Mouse (Mus musculus) lung, postnatal 0 days (tissue): ENCODE measurements around the gene Arhgap18. TPM values are rescaled to one million over a fixed set of nuclear protein-coding genes. Genes with fewer than 3 reads are reported as not detected.

ENCODE experiments used
- ATAC-seq: fragments of 200-750 bp; cut with Nextera tagmentation; 2 replicates; pipeline ENCODE4 v1.8.0; 2017; ENCODE audit warnings: moderate library complexity
- DNase-seq: peaks from one replicate; pipeline ENCODE4 v3.0.0-alpha.2; 2016; ENCODE audit warnings: low spot score
- H3K27ac ChIP-seq: fragments of 300-500 bp; sonication (generic); 2 replicates; pipeline ENCODE4 v1.5.1; 2014; ENCODE audit warnings: antibody characterized with exemption, mild to moderate bottlenecking, low read length, mixed read lengths
- H3K27me3 ChIP-seq: fragments of 300-500 bp; sonication (generic); replicated peaks from 2 replicates; pipeline ENCODE4 v1.6.1; 2014; ENCODE audit warnings: low read length, mixed read lengths; ENCODE audit not compliant: insufficient read depth
- H3K36me3 ChIP-seq: fragments of 300-500 bp; sonication (generic); 2 replicates; pipeline ENCODE4 v1.6.1; 2014; ENCODE audit warnings: low read length, mixed read lengths; ENCODE audit not compliant: insufficient read depth
- H3K4me1 ChIP-seq: fragments of 300-500 bp; sonication (generic); 2 replicates; pipeline ENCODE4 v1.6.1; 2014; ENCODE audit warnings: antibody characterized with exemption, low read depth, low read length, mixed read lengths; ENCODE audit not compliant: insufficient read depth
- H3K4me2 ChIP-seq: fragments of 300-500 bp; sonication (generic); replicated peaks from 2 replicates; pipeline ENCODE4 v1.6.1; 2014; ENCODE audit warnings: low read depth, mild to moderate bottlenecking, low read length, moderate library complexity, mixed read lengths
- H3K4me3 ChIP-seq: fragments of 300-500 bp; sonication (generic); 2 replicates; pipeline ENCODE4 v1.5.1; 2014; ENCODE audit warnings: low read depth, low read length
- H3K9ac ChIP-seq: fragments of 300-500 bp; sonication (generic); replicated peaks from 2 replicates; pipeline ENCODE4 v1.6.1; 2014; ENCODE audit warnings: low read depth, mild to moderate bottlenecking
- H3K9me3 ChIP-seq: fragments of 300-500 bp; sonication (generic); 2 replicates; pipeline ENCODE4 v1.6.1; 2016; ENCODE audit warnings: low read length, mixed read lengths
- CTCF ChIP-seq: IDR thresholded peaks from 2 replicates; pipeline ENCODE4 v1.5.1; 2016; ENCODE audit warnings: antibody characterized with exemption, mild to moderate bottlenecking
- EP300 ChIP-seq: IDR thresholded peaks from 2 replicates; pipeline ENCODE4 v1.6.1; 2016; ENCODE audit warnings: antibody characterized with exemption, mild to moderate bottlenecking, control low read depth
- WGBS: fragments of 180-500 bp; shearing (Covaris S2); extraction: QIAGEN DNeasy Blood & Tissue Kit; methylation state at CpG from one replicate; pipeline ENCODE4 v1.1.7; 2014; 5-methylcytosine and 5-hydroxymethylcytosine counted together
- polyA plus RNA-seq: library from polyadenylated mRNA; unstranded; fragments of >200 nt; fragmentation: Nextera tagmentation; extraction: Ambion mirVana; gene quantifications from 2 replicates; pipeline ENCODE4 v1.2.1, GENCODE M21; 2015

Arhgap18 gene
- polyA plus RNA-seq, 1 experiment from 2014 or later = 28.6 TPM

DNA sequence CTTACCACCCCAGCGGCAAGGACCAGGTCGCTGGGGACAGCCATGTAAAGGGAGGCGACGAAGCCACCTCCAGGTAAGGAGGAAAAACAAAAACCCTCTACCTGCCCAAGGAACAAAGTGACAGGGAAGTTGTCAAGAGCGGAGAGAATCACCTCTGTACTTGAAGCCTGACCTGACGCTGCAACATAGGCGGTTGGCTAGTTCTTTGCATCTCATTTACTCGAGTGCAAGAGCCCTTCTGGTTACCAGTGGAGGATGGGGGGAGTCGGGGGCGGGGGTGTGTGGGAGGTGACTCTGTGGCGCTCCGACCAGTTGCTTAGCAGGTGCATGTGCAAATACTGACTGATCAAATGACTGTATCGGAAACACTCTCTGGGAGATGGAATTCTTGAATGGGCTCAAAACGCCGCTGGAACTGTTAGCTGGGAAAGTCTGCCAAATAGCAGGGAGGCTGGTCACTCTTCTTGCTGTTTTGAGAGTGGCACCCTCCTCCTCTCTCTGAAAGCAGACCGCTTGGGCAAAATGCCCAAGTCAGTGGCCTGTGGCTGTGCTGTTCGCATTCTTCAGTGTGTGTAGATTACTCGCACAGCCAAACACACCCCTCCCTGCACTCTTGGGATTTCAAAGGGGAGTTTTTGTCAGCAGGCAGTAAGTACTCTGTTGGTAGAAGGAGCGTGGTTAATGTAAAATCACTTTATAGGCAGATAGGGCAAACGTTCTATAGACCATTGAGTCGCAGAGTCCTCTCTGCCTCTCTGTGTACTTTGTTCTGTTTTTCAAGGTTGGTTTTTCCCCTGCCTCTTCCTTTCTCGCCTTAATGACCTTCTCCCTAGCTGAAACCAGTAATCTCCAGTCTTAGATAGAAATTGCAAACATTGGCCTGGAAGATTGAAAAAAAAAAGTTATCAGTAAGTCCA lies 19.7 kb downstream of the Arhgap18 start:
- ATAC-seq = peak; percentile 88

DNA sequence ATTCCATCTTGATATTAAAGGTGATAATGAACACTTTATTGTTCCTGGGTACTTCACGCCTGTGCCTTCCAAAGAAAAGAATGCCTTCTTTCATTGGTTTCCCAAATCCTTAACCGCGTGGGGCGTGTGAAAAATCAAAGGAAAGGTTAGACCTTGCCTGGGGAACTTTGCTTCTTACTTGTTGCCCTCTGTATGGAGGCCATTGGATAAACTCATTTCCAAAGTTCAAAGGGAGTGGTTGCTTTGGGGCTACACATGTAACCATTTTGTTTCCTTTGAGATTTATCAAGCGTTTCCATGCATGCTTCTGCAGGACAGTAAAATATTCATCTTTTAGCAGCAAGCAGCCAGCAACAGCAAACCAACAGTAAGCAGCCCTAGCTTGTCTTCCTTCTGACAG lies 20.3 kb downstream of the Arhgap18 start:
- TF ChIP-seq EP300 (no peak), CTCF (no peak)
- DNase-seq (no peak), ATAC-seq (no peak)
- Histone ChIP-seq H3K4me1 (peaks cover 16% of the 10 kb centered on the region; the same call in 1 of the 2 replicates), H3K4me3 (peak overlapping the region; percentile 51; the same call in 1 of the 2 replicates), H3K9ac (peak overlapping the region; percentile 44; the same call in 1 of the 2 replicates), H3K9me3 (no peaks in the 10 kb centered on the region), H3K4me2 (peak overlapping the region; percentile 67), H3K27ac (peak overlapping the region; percentile 94), H3K27me3 (no peaks in the 10 kb centered on the region), H3K36me3 (no peaks in the 10 kb centered on the region)
- WGBS = 20% methylated on average over 5 of the region's 5 CpGs

More for the DNA sequence above, 19.7 kb downstream of the Arhgap18 start:
- Histone ChIP-seq H3K4me3 (peak overlapping the region; percentile 51), H3K4me2 (peak overlapping the region; percentile 67), H3K4me1 (peaks cover 16% of the 10 kb centered on the region; the same call in 1 of the 2 replicates), H3K9ac (peak overlapping the region; percentile 44), H3K36me3 (no peaks in the 10 kb centered on the region), H3K27ac (peak overlapping the region; percentile 94), H3K9me3 (no peaks in the 10 kb centered on the region), H3K27me3 (no peaks in the 10 kb centered on the region)
- 2% methylated on average over 22 of the region's 22 CpGs for WGBS
- TF ChIP-seq EP300 (peak; percentile 27; the same call in 1 of the 2 replicates), CTCF (no peak)
- peak; percentile 93 for DNase-seq

DNA sequence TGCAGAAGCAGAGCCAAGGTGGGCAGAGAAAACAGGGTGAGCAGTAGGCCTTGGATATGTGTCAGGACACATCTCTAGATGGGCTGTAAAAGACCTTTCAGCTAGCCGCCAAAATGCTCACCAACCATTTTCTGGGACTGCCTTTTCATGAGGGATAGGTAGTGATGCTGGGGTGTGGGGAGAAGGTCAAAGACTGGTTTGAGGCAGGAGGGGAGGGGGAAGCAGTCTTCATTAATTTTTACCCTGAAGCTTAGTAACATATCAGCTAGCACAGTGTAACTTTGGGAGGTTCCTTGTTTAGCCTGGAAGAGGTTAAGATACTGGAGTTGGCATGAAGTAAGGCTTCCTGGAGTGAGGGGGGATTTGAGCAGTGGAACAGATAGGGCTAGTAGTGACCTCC lies 21.0 kb downstream of the Arhgap18 start:
- TF ChIP-seq EP300 (no peak), CTCF (no peak)
- Histone ChIP-seq H3K9ac (no peak overlapping the region), H3K4me2 (peak overlapping the region; percentile 67), H3K36me3 (no peaks in the 10 kb centered on the region), H3K4me1 (peaks cover 16% of the 10 kb centered on the region; the same call in 1 of the 2 replicates), H3K27ac (no peak overlapping the region; the same call in 1 of the 2 replicates), H3K4me3 (peak overlapping the region; percentile 51; the same call in 1 of the 2 replicates), H3K27me3 (no peaks in the 10 kb centered on the region), H3K9me3 (no peaks in the 10 kb centered on the region)
- 56% methylated on average over 1 of the region's 1 CpGs for WGBS
- no peak for ATAC-seq
- DNase-seq = no peak

DNA sequence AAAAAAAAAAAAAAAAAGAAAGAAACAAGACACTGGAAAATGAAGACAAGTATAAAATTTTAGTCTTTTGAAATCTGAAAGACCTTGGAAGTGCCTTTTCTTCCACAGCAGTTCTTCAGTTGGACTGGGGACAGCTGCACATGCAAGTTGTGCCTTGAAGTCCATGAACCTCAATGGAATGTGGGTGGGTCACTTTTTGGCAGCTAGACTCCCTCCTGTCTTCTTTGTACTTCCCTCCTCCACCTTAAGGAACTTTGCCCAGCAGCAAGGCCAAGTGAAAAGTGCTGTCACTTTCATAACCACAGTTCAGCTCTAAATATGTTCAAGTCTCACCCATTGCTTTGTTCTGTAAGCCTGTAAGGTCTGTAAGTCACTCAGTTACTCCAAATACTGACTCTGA lies 23.2 kb downstream of the Arhgap18 start:
- TF ChIP-seq CTCF (no peak), EP300 (no peak)
- Histone ChIP-seq H3K27ac (no peak overlapping the region), H3K36me3 (no peaks in the 10 kb centered on the region), H3K9ac (no peak overlapping the region), H3K4me3 (no peak overlapping the region), H3K9me3 (no peaks in the 10 kb centered on the region), H3K27me3 (no peaks in the 10 kb centered on the region), H3K4me2 (no peak overlapping the region), H3K4me1 (peaks cover 16% of the 10 kb centered on the region; the same call in 1 of the 2 replicates)
- no peak for ATAC-seq
- peak; percentile 29 for DNase-seq

DNA sequence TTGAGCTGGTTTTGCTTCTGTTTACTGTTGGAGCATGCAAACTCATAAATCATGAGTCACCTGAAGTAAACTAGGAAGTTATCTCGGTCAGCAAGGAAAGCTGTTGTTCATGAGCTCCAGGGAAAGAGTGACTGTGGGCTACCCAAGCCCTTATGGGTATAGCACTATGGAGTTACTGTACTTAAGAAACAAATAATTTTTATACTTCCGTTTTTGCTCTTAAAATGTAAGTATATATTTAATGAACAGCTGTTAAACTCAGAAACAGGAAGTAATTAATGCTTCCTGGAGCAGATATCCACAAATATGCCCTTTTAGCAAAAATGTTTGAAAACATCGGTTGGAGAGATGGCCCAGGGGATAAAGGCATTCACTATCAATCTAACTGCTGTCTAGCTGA lies 27.4 kb downstream of the Arhgap18 start:
- 0 out of 2 replicates have a peak overlapping the region, but pooled peaks have one; percentile 6 for H3K27ac ChIP-seq
- H3K27me3 ChIP-seq = no peaks in the 10 kb centered on the region
- DNase-seq = no peak
- TF ChIP-seq EP300 (no peak), CTCF (no peak)
- H3K9me3 ChIP-seq = no peaks in the 10 kb centered on the region
- H3K36me3 ChIP-seq = no peaks in the 10 kb centered on the region
- peaks cover 4% of the 10 kb centered on the region; the same call in 1 of the 2 replicates for H3K4me1 ChIP-seq
- no peak overlapping the region for H3K4me2 ChIP-seq
- ATAC-seq = no peak
- WGBS = 26% methylated on average over 3 of the region's 3 CpGs
- no peak overlapping the region for H3K9ac ChIP-seq
- H3K4me3 ChIP-seq = no peak overlapping the region

DNA sequence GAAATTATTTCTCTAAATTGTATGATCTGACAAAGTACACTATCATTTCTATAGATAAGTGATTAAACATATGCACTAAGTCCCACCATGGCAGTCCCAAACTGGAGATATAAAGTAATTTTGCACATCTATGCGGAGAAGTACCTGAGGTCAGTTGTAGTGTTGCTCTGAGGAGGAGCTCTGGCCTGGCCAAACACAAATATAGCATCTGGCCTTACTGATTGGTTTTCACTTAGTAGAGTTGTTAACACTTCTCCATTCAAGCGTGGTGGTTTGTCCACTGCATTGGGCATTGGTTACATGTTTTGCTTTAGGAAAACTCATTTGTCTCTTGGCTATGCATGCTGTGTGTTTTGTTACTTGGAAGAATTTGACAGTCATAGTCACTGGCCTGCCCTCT lies 36.5 kb downstream of the Arhgap18 start:
- ATAC-seq (no peak), DNase-seq (no peak)
- Histone ChIP-seq H3K27me3 (no peaks in the 10 kb centered on the region), H3K4me1 (no peaks in the 10 kb centered on the region; the same call in 1 of the 2 replicates), H3K4me2 (no peak overlapping the region), H3K9ac (no peak overlapping the region), H3K4me3 (no peak overlapping the region), H3K27ac (no peak overlapping the region), H3K36me3 (no peaks in the 10 kb centered on the region), H3K9me3 (no peaks in the 10 kb centered on the region)
- 96% methylated on average over 2 of the region's 2 CpGs for WGBS
- TF ChIP-seq CTCF = no peak
- TF ChIP-seq EP300 = no peak
